Mouse (Mus musculus): ENCODE results near the gene Tln1.

- TF ChIP-seq MAZ (IDR thresholded peaks at IDR 0.05; ENCODE audit: low read depth, low read length) (no peak), RCOR1 (IDR thresholded peaks at IDR 0.05; ENCODE audit: low read depth, low read length) (no peak), NRF1 (IDR thresholded peaks at IDR 0.05; ENCODE audit: insufficient read depth, low read depth, low read length, poor library complexity, severe bottlenecking) (no peak), CTCF (IDR thresholded peaks at IDR 0.05 in 2 of 3, conservative IDR thresholded peaks at IDR 0.05 in 1 of 3; ENCODE audit: control insufficient read depth in 1 of 3, insufficient read depth in 1 of 3, low read depth in 2 of 3, low read length in 3 of 3, poor library complexity in 1 of 3, severe bottlenecking in 1 of 3) (no peak), GATA1 (IDR thresholded peaks at IDR 0.05; ENCODE audit: low read depth, low read length) (no peak), ELF1 (IDR thresholded peaks at IDR 0.05; ENCODE audit: low read depth, low read length) (no peak), TBP (IDR thresholded peaks at IDR 0.05; ENCODE audit: low read depth, low read length) (no peak), EP300 (IDR thresholded peaks at IDR 0.05; ENCODE audit: low read depth in 1 of 2, low read length in 2 of 2) (no peak), RAD21 (IDR thresholded peaks at IDR 0.05; ENCODE audit: low read depth, low read length) (no peak), POLR2A (IDR thresholded peaks at IDR 0.05; ENCODE audit: control insufficient read depth in 1 of 2, insufficient read depth in 1 of 2, low read depth in 1 of 2, low read length in 2 of 2, poor library complexity in 1 of 2) (no peak), MAX (IDR thresholded peaks at IDR 0.05; ENCODE audit: low read length) (no peak), ZC3H11A (IDR thresholded peaks at IDR 0.05; ENCODE audit: low read depth, low read length) (no peak)
Measured at GRCm38 (mm10) chr4:43579731-43580130, 17.2 kb upstream of the Tln1 start.

Data from MEL (cell line).